Mouse (Mus musculus) MEL (cell line): ENCODE measurements around the gene Dctn1.
A peak's percentile ranks its signal among the peaks of the same experiment; 100 is the strongest.

Experiments used
- CTCF ChIP-seq, 3 experiments: IDR thresholded peaks in 2 of 3; conservative IDR thresholded peaks in 1 of 3; 2 replicates each; pipeline ENCODE4 v1.5.1; 2011 to 2012; ENCODE audit warnings: low read length in 3 of 3, low read depth in 2 of 3, mild to moderate bottlenecking in 2 of 3, improper control_type of control experiment in 1 of 3, inconsistent platforms in 1 of 3, mixed read lengths in 1 of 3, moderate library complexity in 1 of 3; ENCODE audit not compliant: control insufficient read depth in 1 of 3, insufficient read depth in 1 of 3, poor library complexity in 1 of 3, severe bottlenecking in 1 of 3
- EP300 ChIP-seq, 2 experiments: IDR thresholded peaks; 2 replicates each; pipeline ENCODE4 v1.6.1; 2011; ENCODE audit warnings: improper control_type of control experiment in 2 of 2, low read length in 2 of 2, low read depth in 1 of 2, mild to moderate bottlenecking in 1 of 2
- POLR2A ChIP-seq, 2 experiments: IDR thresholded peaks; 2 replicates each; pipeline ENCODE4 v1.6.1; 2011 to 2012; ENCODE audit warnings: low read length in 2 of 2, mild to moderate bottlenecking in 2 of 2, control low read depth in 1 of 2, improper control_type of control experiment in 1 of 2, low read depth in 1 of 2, moderate library complexity in 1 of 2; ENCODE audit not compliant: control insufficient read depth in 1 of 2, insufficient read depth in 1 of 2, poor library complexity in 1 of 2
- POLR2AphosphoS2 ChIP-seq: IDR thresholded peaks from 2 replicates; pipeline ENCODE4 v1.6.1; 2011; ENCODE audit warnings: low read length, improper control_type of control experiment
- SIN3A ChIP-seq: IDR thresholded peaks from 2 replicates; pipeline ENCODE4 v1.6.1; 2012; ENCODE audit warnings: low read length, improper control_type of control experiment, inconsistent platforms
- TBP ChIP-seq: IDR thresholded peaks from 2 replicates; pipeline ENCODE4 v1.8.0; 2011; ENCODE audit warnings: low read depth, low read length, improper control_type of control experiment
- USF1 ChIP-seq: IDR thresholded peaks from 2 replicates; pipeline ENCODE4 v1.6.1; 2014; ENCODE audit warnings: low read depth, mild to moderate bottlenecking, inconsistent platforms, low read length, improper control_type of control experiment, moderate library complexity
- ZKSCAN1 ChIP-seq: IDR thresholded peaks from 2 replicates; pipeline ENCODE4 v1.6.1; 2012; ENCODE audit warnings: low read depth, mild to moderate bottlenecking, inconsistent platforms, low read length, improper control_type of control experiment, moderate library complexity
- ZNF384 ChIP-seq: IDR thresholded peaks from 2 replicates; pipeline ENCODE4 v1.6.1; 2012; ENCODE audit warnings: low read depth, mild to moderate bottlenecking, inconsistent platforms, low read length, improper control_type of control experiment

DNA sequence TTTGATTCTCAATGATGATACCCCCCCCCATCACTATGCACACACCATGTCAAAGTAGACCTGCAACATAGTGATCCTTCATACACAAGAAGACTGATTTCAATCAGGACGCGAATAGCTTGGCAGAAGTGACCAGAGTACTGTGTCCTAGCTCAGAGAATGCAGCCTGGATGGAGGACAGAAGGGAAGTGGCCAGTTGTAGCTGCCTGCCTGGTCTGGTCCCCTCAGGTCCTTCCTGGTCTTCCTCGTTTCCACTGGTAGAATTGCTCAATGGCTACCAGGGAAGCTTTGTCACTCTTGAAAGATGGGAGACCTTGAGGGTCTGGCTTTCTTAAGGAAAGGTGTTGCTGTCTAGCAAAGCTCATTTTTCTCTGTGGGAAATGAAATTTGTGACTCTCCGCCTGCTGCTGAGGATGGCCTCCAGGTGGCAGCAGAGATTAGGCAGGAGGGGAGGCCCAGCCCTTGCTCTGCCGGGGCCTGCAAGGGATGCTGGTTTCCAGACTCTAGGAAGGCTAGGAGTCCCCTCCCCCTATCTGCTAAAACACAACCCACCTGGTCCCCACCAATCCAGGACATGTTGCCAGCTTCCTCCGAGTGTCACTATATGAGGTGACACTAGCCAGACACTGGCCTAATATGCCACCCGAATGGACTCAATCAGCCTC, 49.4 kb downstream of the Dctn1 start:
- TF ChIP-seq POLR2AphosphoS2 (no peak), ZKSCAN1 (no peak), USF1 (no peak), CTCF (IDR thresholded peaks at IDR 0.05 in 2 of 3, conservative IDR thresholded peaks at IDR 0.05 in 1 of 3; ENCODE audit: control insufficient read depth in 1 of 3, insufficient read depth in 1 of 3, low read depth in 2 of 3, low read length in 3 of 3, poor library complexity in 1 of 3, severe bottlenecking in 1 of 3) (peak; percentile 78 to 93 (median 86)), TBP (no peak), ZNF384 (no peak), POLR2A (IDR thresholded peaks at IDR 0.05; ENCODE audit: control insufficient read depth in 1 of 2, insufficient read depth in 1 of 2, low read depth in 1 of 2, low read length in 2 of 2, poor library complexity in 1 of 2) (no peak), EP300 (IDR thresholded peaks at IDR 0.05; ENCODE audit: low read depth in 1 of 2, low read length in 2 of 2) (no peak), SIN3A (no peak)
